Mouse (Mus musculus): Measurements from ENCODE around the gene Agpat1.

Agpat1 gene

DNA sequence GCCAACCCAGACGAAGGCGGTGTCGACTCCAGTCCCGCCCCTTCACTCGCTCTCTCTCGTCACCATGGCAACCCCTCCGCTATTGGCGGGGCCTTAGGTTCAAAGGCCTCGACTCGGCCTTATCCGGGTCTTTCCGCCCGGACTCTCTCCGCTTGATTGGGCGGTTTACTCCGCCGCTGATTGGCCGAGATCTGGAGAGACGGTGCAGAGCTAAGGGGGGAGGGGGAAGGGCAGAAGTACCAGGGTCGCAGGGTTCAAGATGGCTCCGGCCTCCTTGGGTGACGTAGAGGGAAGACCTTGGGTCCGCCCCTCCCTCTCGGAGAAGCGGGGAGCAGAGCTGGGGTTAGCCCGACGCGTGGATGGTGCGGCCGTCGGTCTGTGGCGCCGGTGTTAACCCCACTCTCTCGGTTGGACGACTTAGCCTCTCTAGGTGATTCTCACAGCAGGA lies at the start of gene Agpat1:
Gene Agpat1 (plus strand): TSS at position 202 of the 448 bp plus-strand sequence.
- DNase-seq (ENCODE audit: low read depth, low spot score) = peak; percentile 99

GRCm38 (mm10) chr17:34555483-34555882 lies 48.6 kb upstream of the Agpat1 start:
- DNase-seq (ENCODE audit: low read depth, low spot score) = peak; percentile 78

DNA sequence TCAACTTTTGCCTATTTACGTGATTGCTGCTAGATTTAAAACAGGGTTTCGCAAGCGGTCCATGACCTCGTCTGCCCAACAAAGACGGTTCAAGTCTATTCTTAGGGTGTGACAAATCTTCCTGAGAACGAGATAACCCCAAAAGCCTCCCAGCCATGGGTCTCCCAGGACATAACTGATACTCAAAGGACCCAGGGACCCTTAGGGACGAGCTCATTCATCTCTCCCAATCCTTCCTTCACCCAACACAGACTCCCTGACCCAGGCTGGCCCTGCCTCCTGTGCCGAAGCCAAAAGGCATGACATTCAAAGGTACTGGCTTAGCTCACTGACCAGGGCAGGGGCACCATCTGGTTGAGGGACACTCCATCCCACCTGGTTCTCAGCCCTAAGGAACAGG lies 47.7 kb upstream of the Agpat1 start:
- DNase-seq (ENCODE audit: low read depth, low spot score) = no peak

GRCm38 (mm10) chr17:34557411-34557810 lies 46.7 kb upstream of the Agpat1 start:
- no peak for DNase-seq (ENCODE audit: low read depth, low spot score)

- no peak for DNase-seq (ENCODE audit: low read depth, low spot score)
These were observed 44.9 kb upstream of the Agpat1 start for GRCm38 (mm10) chr17:34559116-34559515.

- no peak for DNase-seq (ENCODE audit: low read depth, low spot score)
These were observed 44.2 kb upstream of the Agpat1 start for GRCm38 (mm10) chr17:34559895-34560294.

DNA sequence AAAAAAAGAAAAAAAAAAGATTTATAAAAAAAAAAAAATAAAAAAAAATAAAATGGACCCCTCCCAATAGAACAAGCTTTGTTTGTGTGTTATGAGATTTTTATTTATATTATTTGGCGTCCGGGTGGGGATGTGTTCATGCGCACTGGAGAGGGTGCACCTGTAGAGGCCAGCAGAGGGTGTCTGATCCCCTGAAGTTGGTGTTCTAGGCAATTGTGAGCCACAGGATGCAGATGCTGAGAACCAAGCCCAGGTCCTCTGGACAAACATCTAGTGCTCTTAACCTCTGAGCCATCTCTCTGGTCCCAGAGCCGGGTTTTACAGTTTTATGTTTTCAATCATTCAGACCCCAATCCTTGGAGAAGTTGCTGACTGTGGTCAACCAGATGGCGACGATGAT lies 43.6 kb upstream of the Agpat1 start:
- no peak for DNase-seq (ENCODE audit: low read depth, low spot score)

GRCm38 (mm10) chr17:34561200-34561599 lies 42.9 kb upstream of the Agpat1 start:
- no peak for DNase-seq (ENCODE audit: low read depth, low spot score)

GRCm38 (mm10) chr17:34562595-34562994 lies 41.5 kb upstream of the Agpat1 start:
- no peak for DNase-seq (ENCODE audit: low read depth, low spot score)

- DNase-seq (ENCODE audit: low read depth, low spot score) = no peak
These were observed 40.7 kb upstream of the Agpat1 start for GRCm38 (mm10) chr17:34563354-34563753.

GRCm38 (mm10) chr17:34564003-34564421 lies 40.0 kb upstream of the Agpat1 start, which contains the start of gene Notch4:
TSS of gene Notch4 (plus strand) at chr17:34564268.
- peak; percentile 20 for DNase-seq (ENCODE audit: low read depth, low spot score)

- DNase-seq (ENCODE audit: low read depth, low spot score) = no peak
These were observed 39.3 kb upstream of the Agpat1 start for GRCm38 (mm10) chr17:34564796-34565195.

- no peak for DNase-seq (ENCODE audit: low read depth, low spot score)
These were observed 36.8 kb upstream of the Agpat1 start for GRCm38 (mm10) chr17:34567311-34567710.

- no peak for DNase-seq (ENCODE audit: low read depth, low spot score)
These were observed 35.6 kb upstream of the Agpat1 start for GRCm38 (mm10) chr17:34568421-34568820.

DNA sequence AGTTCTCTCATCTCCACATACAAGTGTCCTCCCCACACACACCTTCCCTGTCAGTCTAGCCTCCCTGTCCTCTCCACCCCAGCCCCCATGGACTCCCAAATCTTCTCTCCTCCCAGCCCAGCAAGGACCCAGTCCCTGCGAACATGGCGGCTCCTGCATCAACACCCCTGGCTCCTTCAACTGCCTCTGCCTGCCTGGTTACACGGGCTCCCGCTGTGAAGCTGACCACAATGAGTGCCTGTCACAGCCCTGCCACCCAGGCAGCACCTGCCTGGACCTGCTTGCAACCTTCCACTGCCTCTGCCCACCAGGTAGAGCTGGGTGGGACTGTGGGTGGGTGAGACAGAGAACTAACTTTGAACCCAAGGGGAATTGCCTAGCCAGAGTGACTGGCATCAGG lies 34.1 kb upstream of the Agpat1 start:
- no peak for DNase-seq (ENCODE audit: low read depth, low spot score)

- DNase-seq (ENCODE audit: low read depth, low spot score) = no peak
These were observed 32.2 kb upstream of the Agpat1 start for GRCm38 (mm10) chr17:34571875-34572274.

DNA sequence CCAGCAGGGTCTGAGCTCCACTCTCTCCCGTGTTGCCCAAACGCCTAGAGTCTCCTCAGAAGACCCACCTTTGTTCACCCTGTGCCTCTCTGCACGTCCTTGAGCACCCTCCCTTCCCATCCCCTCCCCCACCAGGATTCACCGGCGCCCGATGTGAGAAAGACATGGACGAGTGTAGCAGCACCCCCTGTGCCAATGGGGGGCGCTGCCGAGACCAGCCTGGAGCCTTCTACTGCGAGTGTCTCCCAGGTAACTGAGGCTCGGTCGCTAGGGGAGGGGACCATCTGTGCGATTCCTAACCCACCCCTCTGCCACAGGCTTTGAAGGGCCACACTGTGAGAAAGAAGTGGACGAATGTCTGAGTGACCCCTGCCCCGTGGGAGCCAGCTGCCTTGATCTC lies 31.7 kb upstream of the Agpat1 start:
- no peak for DNase-seq (ENCODE audit: low read depth, low spot score)

GRCm38 (mm10) chr17:34576577-34576976 lies 27.5 kb upstream of the Agpat1 start:
- DNase-seq (ENCODE audit: low read depth, low spot score) = no peak

DNA sequence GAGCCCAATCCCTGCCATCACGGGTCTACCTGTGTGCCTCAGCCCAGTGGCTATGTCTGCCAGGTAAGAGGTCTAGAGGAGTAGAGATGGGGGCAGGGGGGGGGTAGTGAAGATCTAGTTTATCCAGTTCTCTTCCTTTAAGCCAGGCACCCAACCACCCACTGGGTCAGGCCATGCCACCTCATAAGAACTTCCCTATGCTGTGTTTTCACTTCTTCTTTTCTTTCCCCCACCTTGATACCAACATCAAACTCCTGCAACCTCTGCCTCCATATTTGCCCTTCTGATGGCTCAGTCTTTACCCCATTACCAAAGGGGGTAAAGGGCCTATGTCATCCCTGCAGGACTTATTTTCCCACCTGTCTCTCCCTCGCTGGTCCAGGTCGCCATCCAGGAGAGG lies 26.0 kb upstream of the Agpat1 start:
- DNase-seq (ENCODE audit: low read depth, low spot score) = no peak

- DNase-seq (ENCODE audit: low read depth, low spot score) = no peak
These were observed 21.5 kb upstream of the Agpat1 start for GRCm38 (mm10) chr17:34582528-34582927.

DNA sequence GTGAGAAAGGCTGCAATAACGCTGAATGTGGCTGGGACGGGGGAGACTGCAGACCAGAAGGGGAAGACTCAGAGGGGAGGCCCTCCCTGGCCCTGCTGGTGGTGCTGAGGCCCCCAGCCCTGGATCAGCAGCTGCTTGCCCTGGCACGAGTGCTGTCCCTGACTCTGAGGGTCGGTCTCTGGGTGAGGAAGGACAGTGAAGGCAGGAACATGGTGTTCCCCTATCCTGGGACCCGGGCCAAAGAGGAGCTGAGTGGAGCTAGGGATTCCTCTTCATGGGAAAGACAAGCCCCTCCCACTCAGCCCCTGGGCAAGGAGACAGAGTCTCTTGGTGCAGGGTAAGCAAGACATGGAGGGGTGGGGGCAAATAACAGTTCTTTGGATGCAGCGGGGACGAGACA lies 20.7 kb upstream of the Agpat1 start:
- DNase-seq (ENCODE audit: low read depth, low spot score) = no peak

DNA sequence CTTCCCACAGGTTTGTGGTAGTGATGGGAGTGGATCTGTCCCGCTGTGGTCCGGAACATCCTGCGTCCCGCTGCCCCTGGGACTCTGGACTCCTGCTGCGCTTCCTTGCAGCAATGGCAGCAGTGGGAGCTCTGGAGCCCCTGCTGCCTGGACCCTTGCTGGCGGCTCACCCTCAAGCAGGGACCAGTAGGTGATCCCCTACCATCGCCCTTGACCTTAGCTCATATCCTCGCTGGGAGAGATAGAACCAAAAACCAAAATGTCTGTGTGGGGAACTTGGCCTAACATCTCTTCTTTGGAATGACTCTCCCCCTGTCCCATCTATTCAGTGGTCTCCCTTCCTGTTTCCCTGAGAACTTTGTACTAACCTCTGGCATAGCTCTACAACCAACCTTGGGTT lies 20.2 kb upstream of the Agpat1 start:
- DNase-seq (ENCODE audit: low read depth, low spot score) = no peak

DNA sequence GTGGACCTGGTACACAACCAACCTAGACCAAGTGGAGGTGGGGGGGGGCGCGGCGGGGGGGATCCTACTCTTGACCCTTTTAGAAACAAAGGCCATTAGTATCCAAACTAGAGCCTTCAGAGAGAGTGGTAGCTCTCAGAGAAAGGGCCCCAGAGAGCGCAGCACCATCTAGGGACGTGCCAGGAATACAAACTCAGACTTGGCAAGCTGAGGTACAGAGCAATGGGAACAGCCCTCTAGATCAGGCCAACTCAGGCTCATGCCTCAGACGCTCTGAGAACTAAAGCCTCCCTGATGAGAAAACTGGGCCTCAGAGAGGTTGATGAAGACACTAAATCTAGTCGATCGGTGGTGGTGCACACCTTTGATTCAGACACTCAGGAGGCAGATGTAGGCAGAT lies 18.9 kb upstream of the Agpat1 start:
- DNase-seq (ENCODE audit: low read depth, low spot score) = no peak
